ENCODE assay signal across 16 mouse cellular contexts in genomic region chr2:130454748-130455370, GRCm38 (mm10). TPM values are rescaled to one million over a fixed set of nuclear protein-coding genes. Genes with fewer than 3 reads are reported as not detected.
A peak's percentile ranks its signal among the peaks of the same experiment; 100 is the strongest.
DNase-seq lines count a peak whose midpoint lies in the region; ATAC-seq and TF ChIP-seq lines count a peak whose summit lies in the region.
"Had no signal": no experiment of that assay in that cellular context is flagged by ENCODE, and none has a peak within 500 bp of the region (broad histone marks: within the 10 kb centered on the region; RNA-seq: fewer than 3 reads in every experiment).

No protein-coding gene starts in this region.

- H3K9me3 ChIP-seq in lung, postnatal 0 days (ENCODE audit: low read length): no peaks in the 10 kb centered on the region
- H3K9me3 ChIP-seq: limb, embryonic 13.5 days; lung, embryonic 15.5 days had no signal

- no peak overlapping the region for H3K27ac ChIP-seq in lung, postnatal 0 days (ENCODE audit: low read length)
- no peak overlapping the region for H3K27ac ChIP-seq in cerebellum, adult 2 months (ENCODE audit: insufficient read depth, low read length)
- H3K27ac ChIP-seq: limb, embryonic 13.5 days; lung, embryonic 15.5 days had no signal

- ATAC-seq in frontal cortex, adult (ENCODE audit: low TSS enrichment): peak; percentile 34; the same call in 1 of the 2 replicates
- no peak for ATAC-seq in lung, postnatal 0 days
- no peak for ATAC-seq in CD4-positive, CD25-positive, alpha-beta regulatory T cell, adult 4 months

- H3K27me3 ChIP-seq in lung, postnatal 0 days (replicated peaks; ENCODE audit: insufficient read depth, low read length): no peaks in the 10 kb centered on the region
- no peaks in the 10 kb centered on the region for H3K27me3 ChIP-seq in cerebellum, adult 2 months (ENCODE audit: control insufficient read depth, insufficient read depth, low read length)
- H3K27me3 ChIP-seq: limb, embryonic 13.5 days; lung, embryonic 15.5 days had no signal

- TF ChIP-seq EP300 in lung, postnatal 0 days (IDR thresholded peaks at IDR 0.05): no peak

- peaks cover 8% of the 10 kb centered on the region for H3K4me1 ChIP-seq in lung, postnatal 0 days (ENCODE audit: insufficient read depth, low read depth, low read length)
- peaks cover 20% of the 10 kb centered on the region for H3K4me1 ChIP-seq in cerebellum, adult 2 months (ENCODE audit: control insufficient read depth, insufficient read depth, low read length)

- H3K9ac ChIP-seq in lung, postnatal 0 days (replicated peaks; ENCODE audit: low read depth): no peak overlapping the region
- H3K9ac ChIP-seq: limb, embryonic 13.5 days; lung, embryonic 15.5 days had no signal

- no peaks in the 10 kb centered on the region for H3K36me3 ChIP-seq in lung, postnatal 0 days (ENCODE audit: insufficient read depth, low read length)
- H3K36me3 ChIP-seq: limb, embryonic 13.5 days; lung, embryonic 15.5 days had no signal

- no peak for TF ChIP-seq POLR2A in cerebellum, adult 2 months (IDR thresholded peaks at IDR 0.05; ENCODE audit: borderline replicate concordance, insufficient read depth, low read length)

- no peak for TF ChIP-seq CTCF in lung, postnatal 0 days (IDR thresholded peaks at IDR 0.05)
- no peak for TF ChIP-seq CTCF in cerebellum, adult 2 months (IDR thresholded peaks at IDR 0.05; ENCODE audit: borderline replicate concordance, insufficient read depth, low read depth, low read length)

- H3K4me3 ChIP-seq in lung, postnatal 0 days (ENCODE audit: low read depth, low read length): no peak overlapping the region
- H3K4me3 ChIP-seq in cerebellum, adult 2 months (replicated peaks; ENCODE audit: insufficient read depth, low read depth, low read length): no peak overlapping the region
- H3K4me3 ChIP-seq: limb, embryonic 13.5 days; lung, embryonic 15.5 days had no signal

- WGBS in lung, postnatal 0 days: 51% methylated on average over 6 of the region's 6 CpGs
- WGBS in cerebellum, adult 2 months: 6% methylated on average over 6 of the region's 6 CpGs

- no peak overlapping the region for H3K4me2 ChIP-seq in lung, postnatal 0 days (replicated peaks; ENCODE audit: low read depth, low read length)
- H3K4me2 ChIP-seq: limb, embryonic 13.5 days; lung, embryonic 15.5 days had no signal

- DNase-seq in frontal cortex, postnatal 10 days (ENCODE audit: low spot score in 2 of 2): no peak
- DNase-seq in lung, postnatal 36 days: peak; percentile 24
- DNase-seq in lung, postnatal 0 days (ENCODE audit: low spot score): no peak
- DNase-seq in cerebellum, adult 2 months: peak; percentile 67 to 83
- DNase-seq in right cerebral cortex, postnatal 14 days: peak; percentile 23
- no peak for DNase-seq in yolk sac, embryonic 10.5 days (ENCODE audit: low spot score)
- DNase-seq: heart, postnatal 36 days; kidney, postnatal 10 days; spleen, adult 18-20 months; thymus, adult 18-20 months had no signal

RNA-seq across cellular contexts. Expression of gene Ptpra, which starts 4.8 kb away (rescaled TPM):
- 46.1 and 52.1 TPM in 2 replicates for polyA plus RNA-seq in lung, postnatal 0 days (2015; fragmentation: Nextera tagmentation; extraction: Ambion mirVana)
- 157 and 159 TPM in 2 replicates for polyA plus RNA-seq in cerebellum, adult 2 months (2012; rRNA removed)
- 10 to 100 TPM; 62.5 to 63.1 TPM for polyA plus RNA-seq in CD4-positive, CD25-positive, alpha-beta regulatory T cell, adult 4 months (2017; shearing (Covaris generic))

RNA-seq across cellular contexts. Expression of gene Pced1a, which starts 30.4 kb away (rescaled TPM):
- 6.8 and 8.0 TPM in 2 replicates for polyA plus RNA-seq in lung, postnatal 0 days (2015; fragmentation: Nextera tagmentation; extraction: Ambion mirVana)
- polyA plus RNA-seq in cerebellum, adult 2 months (2012; rRNA removed): 21.8 and 23.5 TPM in 2 replicates
- 10 to 100 TPM; 10.1 to 17.8 TPM for polyA plus RNA-seq in CD4-positive, CD25-positive, alpha-beta regulatory T cell, adult 4 months (2017; shearing (Covaris generic))

RNA-seq across cellular contexts. Expression of gene Vps16, which starts 30.7 kb away (rescaled TPM):
- polyA plus RNA-seq in lung, postnatal 0 days (2015; fragmentation: Nextera tagmentation; extraction: Ambion mirVana): 46.8 and 47.0 TPM in 2 replicates
- polyA plus RNA-seq in cerebellum, adult 2 months (2012; rRNA removed): 120 and 128 TPM in 2 replicates
- 100 to 1,000 TPM; 243 to 271 TPM for polyA plus RNA-seq in CD4-positive, CD25-positive, alpha-beta regulatory T cell, adult 4 months (2017; shearing (Covaris generic))

RNA-seq across cellular contexts. Expression of gene Tmem239, which starts 48.6 kb away (rescaled TPM):
- not detected in 2 replicates for polyA plus RNA-seq in lung, postnatal 0 days (2015; fragmentation: Nextera tagmentation; extraction: Ambion mirVana)
- polyA plus RNA-seq in cerebellum, adult 2 months (2012; rRNA removed): not detected in 2 replicates
- not detected for polyA plus RNA-seq in CD4-positive, CD25-positive, alpha-beta regulatory T cell, adult 4 months (2017; shearing (Covaris generic))
- polyA plus RNA-seq: embryonic facial prominence, embryonic 11.5 days; forebrain, embryonic 11.5 days; limb, embryonic 13.5 days; lung, embryonic 15.5 days had no signal

RNA-seq across cellular contexts. Expression of gene 1700020A23Rik, which starts 49.8 kb away (rescaled TPM):
- not detected in 2 replicates for polyA plus RNA-seq in lung, postnatal 0 days (2015; fragmentation: Nextera tagmentation; extraction: Ambion mirVana)
- polyA plus RNA-seq in cerebellum, adult 2 months (2012; rRNA removed): not detected in 2 replicates
- polyA plus RNA-seq in CD4-positive, CD25-positive, alpha-beta regulatory T cell, adult 4 months (2017; shearing (Covaris generic)): not detected
- polyA plus RNA-seq: embryonic facial prominence, embryonic 11.5 days; forebrain, embryonic 11.5 days; limb, embryonic 13.5 days; lung, embryonic 15.5 days had no signal

Comparison
In these comparisons a context has a peak if more than half of its experiments do, and no peak if none do; other contexts are left out.
1. DNase-seq: peak in lung, postnatal 36 days (single experiment), cerebellum, adult 2 months (2 of 2) and right cerebral cortex, postnatal 14 days (single experiment); none in frontal cortex, postnatal 10 days (0 of 2), lung, postnatal 0 days (single experiment) and yolk sac, embryonic 10.5 days (single experiment).